Comparison of ENCODE assay signal across 7 mouse cellular contexts in genomic region chr3:51228038-51228820, GRCm38 (mm10). TPM values are rescaled to one million over a fixed set of nuclear protein-coding genes. Genes with fewer than 3 reads are reported as not detected.
DNase-seq lines count a peak whose midpoint lies in the region.

No protein-coding gene starts in this region.

- intact Hi-C loops in left cerebral cortex, postnatal 14 days (cut with DNase I): no loop called here
- intact Hi-C loops in heart, postnatal 10 days (cut with DNase I): no loop called here

- DNase-seq in left cerebral cortex, postnatal 14 days (ENCODE audit: low spot score in 2 of 2): peak; percentile 52 to 80
- no peak for DNase-seq in left cerebral cortex, adult 11 months (ENCODE audit: low spot score)
- DNase-seq in NIH3T3 (ENCODE audit: low read depth): peak; percentile 64
- peak; percentile 85 for DNase-seq in c-Kit-negative CD71-positive TER-119-positive erythroid progenitor cells, embryonic 14.5 days (ENCODE audit: low read depth, low spot score)
- DNase-seq in heart, postnatal 10 days: peak; percentile 61 to 80
- peak; percentile 49 to 76 for DNase-seq in lung, postnatal 4 days
- peak; percentile 66 for DNase-seq in thymus, postnatal 14 days

RNA-seq across cellular contexts. Expression of gene Noct, which starts 4.0 kb away (rescaled TPM):
- total RNA-seq in left cerebral cortex, postnatal 14 days (2021): 10 to 100 TPM; 51.0 to 52.6 TPM
- 10 to 100 TPM; 28.9 to 75.4 TPM for total RNA-seq in heart, postnatal 10 days (2021)
